Mouse (Mus musculus) spleen, postnatal 10 days (tissue): ENCODE data around the gene Adamts4.

ENCODE experiments used
- DNase-seq, 2 experiments: peaks; one replicate each; pipeline ENCODE4 v3.0.0; 2021 to 2022; ENCODE audit warnings: low spot score in 2 of 2

Adamts4 gene

GRCm38 (mm10) chr1:171309321-171309720 is 59.1 kb downstream of the Adamts4 start:
- no peak for DNase-seq
